Mouse (Mus musculus) kidney, adult 8-10 months (tissue): ENCODE data around the gene Fam189b.
"Not testable (repeated sequence)": the region's sequence is repeated elsewhere in the genome, so short reads cannot be mapped to it uniquely, and the experiment has no call there.

ENCODE experiments used
- DNase-seq, 2 experiments: peaks; one replicate each; pipeline ENCODE4 v3.0.0; 2022

Fam189b gene

GRCm38 (mm10) chr3:89206695-89207094 is 23.8 kb downstream of the Fam189b start:
- no peak for DNase-seq

- DNase-seq: no peak
Observed at GRCm38 (mm10) chr3:89208075-89208657, 25.2 kb downstream of the Fam189b start.

DNA sequence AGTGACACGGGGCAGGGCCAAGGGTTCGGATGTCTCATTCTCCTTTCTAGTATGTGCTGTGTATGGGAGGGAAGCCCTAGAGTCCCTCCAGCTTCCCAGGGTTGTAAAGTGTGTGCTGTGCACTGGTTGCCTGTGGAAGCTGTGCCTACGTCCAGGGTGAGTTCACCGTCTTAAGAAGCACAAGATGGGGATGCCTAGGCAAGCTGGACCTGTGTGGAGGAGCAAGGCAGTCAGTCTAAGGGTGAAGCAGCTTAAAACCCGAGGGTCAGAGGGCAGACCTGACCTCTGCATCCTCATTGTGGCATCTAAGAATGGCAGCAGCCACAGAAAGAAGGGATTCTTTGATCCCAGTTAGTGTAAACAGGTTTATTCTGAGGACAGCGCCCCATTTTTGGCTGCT is 25.8 kb downstream of the Fam189b start:
- no peak for DNase-seq

DNA sequence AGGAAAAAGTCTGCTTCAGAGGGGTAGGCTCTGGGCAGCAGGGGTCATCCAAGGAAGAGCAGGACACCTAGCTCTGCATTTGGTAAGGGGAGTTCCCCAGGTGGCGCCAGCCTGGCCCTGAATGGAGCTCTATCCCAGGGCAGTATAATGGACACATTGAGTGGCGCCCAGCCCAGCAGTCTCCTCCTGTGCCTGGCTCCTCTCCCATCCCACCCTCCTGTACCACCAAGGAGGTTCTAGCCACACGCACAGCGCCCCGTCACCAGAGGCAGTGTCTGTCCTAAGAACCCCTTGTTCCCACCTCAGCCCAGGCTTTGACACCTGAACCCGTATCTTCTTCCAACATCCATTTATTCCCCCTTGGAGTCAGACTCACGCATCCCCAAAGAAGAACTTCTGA is 26.8 kb downstream of the Fam189b start:
- no peak for DNase-seq

DNA sequence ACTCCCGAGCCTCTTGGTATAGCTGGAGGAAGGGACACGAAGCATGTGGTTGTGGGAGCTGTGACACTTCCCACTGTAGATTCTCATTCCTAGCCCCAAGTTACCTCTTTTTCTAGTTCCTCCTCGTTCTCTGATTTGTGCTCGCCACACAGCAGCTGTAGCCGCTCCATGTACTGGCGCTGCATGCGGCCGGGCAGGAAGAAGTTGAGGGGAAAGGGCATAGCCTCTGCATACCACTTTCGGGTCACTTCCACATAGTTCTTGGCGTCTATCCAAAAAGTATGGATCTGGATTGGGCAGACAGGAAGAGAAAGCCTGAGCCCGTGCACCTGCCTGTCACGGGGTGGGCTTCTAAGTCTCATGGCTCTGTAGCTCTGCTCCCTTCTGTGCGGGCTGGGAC is 27.2 kb downstream of the Fam189b start:
- DNase-seq: no peak

DNA sequence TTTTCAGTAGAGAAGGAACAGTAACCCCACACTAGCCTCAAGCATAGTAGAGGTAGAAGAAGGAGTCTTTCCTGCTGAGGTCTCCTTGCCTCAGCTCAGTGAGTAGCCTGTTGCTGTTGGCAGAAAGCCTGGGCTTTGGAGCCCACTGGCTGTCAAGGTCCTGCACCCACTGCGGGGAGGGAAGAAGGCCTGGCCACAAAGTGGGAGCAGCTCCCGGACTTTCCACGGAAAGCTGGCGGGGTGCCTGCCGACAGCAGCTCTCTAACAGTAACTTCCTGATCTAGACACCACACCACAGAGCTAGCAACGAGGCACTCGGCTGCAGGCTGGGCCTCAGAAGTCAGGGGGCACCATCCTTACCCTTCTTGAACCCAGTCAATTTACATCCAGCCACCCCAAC is 27.8 kb downstream of the Fam189b start:
- peak in 1 of 2 experiments; percentile 41 for DNase-seq

DNA sequence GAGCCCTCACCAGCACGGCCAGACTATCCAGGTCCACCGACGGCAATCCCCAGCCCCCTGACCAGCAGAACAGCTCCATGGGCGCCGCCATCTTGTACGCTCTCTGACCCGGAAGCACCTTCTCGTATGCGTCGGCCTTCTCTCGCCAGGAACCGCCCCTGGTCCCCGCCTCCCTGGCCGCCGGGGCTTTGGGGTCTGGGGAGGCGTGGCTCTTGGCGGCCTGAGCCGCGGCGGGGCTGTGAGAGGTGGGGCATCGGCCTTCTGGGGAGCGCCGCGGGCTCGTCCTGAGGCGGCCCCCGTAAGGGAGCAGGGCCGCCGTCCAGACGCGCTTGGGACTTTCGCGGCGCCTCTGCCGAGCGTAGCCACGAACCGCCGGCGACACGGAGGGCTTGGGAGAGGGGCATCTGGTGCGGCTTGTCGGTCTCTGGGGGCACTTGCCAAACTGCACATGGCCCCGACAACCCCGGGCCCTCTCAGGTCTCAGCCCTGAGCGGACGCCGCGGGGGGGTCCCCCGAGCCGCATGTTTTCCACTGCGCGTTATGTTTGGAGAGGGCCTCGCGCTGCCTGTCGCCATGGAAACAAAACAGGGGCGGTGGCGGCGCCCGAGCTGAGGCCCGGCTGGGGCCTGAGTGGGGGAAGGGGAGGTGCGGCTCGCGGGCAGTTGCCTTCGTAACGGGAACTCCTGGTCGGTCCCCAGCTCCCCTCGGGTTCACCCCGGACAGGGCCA is 31.0 kb downstream of the Fam189b start:
- peak; percentile 90 to 91 for DNase-seq

DNA sequence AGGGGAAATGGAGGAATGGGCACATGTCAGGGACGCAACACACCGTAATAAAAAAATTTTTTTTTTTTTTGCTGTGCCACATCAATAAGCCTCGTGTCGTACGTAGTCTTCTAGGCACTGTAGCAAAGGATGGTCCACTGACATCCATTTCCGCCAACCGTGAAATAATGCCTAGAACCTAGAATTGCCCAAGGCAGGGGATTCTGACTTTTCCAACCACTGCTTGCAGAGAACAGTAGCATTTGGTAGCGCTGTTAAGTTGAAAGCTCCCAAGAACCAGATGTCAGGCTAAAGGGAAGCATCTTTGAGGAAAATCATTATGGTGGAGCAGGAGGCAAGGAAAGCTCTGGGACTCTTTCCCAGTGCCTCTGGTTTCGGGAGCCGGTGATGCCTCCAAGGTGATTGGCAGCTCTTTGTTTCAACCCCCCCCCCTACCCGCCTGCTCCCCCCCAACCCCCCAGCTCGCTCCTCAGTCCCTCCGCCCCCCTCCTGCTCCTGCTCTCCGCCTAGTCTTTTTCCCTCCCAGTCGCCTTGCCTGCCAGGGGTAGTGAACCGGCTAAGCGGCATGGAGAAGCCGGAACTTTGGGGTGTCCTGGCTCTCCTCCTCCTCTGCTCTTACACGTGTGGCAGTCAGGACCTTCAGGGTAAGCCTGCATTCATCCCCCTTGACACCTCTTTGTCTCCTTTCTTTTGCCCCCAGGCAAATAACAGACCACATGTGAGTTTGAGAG is 31.9 kb downstream of the Fam189b start, which contains the start of gene Thbs3:
Thbs3 (plus strand) TSS at position 500 of the 731 bp plus-strand sequence.
- DNase-seq: no peak

DNA sequence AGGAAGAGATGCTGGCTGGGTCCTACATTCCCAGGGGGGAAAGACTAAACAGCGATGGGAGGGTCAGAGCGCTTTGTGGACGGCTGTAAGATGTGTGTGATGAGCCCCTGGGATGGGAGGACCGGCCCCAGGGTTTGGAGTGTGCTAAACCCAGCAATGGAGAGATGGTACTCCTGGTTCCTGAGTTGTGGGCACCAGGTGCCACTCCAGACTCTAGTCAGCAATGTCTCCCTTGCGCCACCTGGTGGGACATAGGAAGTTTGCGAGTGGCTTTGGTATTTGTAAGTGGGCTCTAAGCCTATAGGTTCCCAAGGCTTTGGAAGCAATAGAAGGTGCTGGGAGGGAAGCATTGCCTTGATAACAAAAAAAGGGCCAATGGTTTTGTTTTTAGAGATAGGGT is 32.9 kb downstream of the Fam189b start:
- DNase-seq: peak; percentile 74 to 88

- not testable (repeated sequence) for DNase-seq
Observed at GRCm38 (mm10) chr3:89216407-89216806, 33.5 kb downstream of the Fam189b start.

DNA sequence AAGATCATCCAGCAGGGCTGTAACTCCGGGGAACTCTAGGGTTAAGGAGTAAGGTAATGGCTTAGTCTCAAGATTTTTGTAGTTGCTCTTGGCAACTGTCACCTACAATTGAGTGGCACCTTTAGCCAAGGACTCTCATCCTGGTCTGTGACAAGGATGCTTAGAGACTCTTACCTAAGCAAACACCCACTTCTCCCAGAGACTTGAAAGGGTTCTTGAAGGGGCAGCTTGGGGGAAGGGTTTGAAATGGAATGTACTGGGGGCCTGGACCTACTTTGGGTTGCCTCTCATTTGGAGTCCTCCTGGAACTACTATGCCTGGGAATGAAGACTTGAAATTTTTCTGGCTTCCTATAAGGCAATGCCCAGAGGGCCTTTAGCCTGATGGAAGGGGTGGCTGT is 35.3 kb downstream of the Fam189b start:
- no peak for DNase-seq

GRCm38 (mm10) chr3:89219546-89219945 is 36.6 kb downstream of the Fam189b start:
- DNase-seq: no peak

GRCm38 (mm10) chr3:89221167-89221566 is 38.2 kb downstream of the Fam189b start:
- DNase-seq: no peak

GRCm38 (mm10) chr3:89224796-89225195 is 41.9 kb downstream of the Fam189b start:
- DNase-seq: no peak

GRCm38 (mm10) chr3:89225321-89225815 is 42.4 kb downstream of the Fam189b start:
- DNase-seq: no peak

- DNase-seq: no peak
Observed at GRCm38 (mm10) chr3:89225918-89226317, 43.0 kb downstream of the Fam189b start.

- no peak for DNase-seq
Observed at GRCm38 (mm10) chr3:89226361-89226760, 43.4 kb downstream of the Fam189b start.

DNA sequence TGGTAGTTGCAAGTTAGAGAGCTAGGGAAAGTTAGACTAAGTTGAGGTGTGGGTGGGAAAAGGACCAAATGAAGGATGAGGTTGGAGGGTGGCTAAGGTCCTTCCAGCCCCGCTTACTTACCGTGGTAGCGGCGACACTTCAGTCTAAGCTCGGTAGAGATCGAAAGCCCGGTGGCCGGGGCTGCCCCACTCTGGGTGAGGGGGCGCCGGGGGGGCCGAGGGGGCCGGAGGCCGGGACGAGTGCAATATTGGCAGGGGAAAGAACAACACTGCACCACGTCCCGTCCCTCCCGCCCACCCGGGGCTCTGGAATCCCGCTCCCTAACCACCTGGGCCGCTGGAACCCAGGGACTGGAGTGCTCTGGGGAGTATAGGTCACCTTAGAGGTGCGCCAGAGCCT is 44.0 kb downstream of the Fam189b start, which contains the start of gene Mtx1:
Mtx1 (minus strand) TSS at position 189 of the 400 bp plus-strand sequence.
- no peak for DNase-seq

- DNase-seq: peak; percentile 87
Observed at GRCm38 (mm10) chr3:89227307-89228179, 44.6 kb downstream of the Fam189b start.

GRCm38 (mm10) chr3:89228180-89228549 is 45.2 kb downstream of the Fam189b start:
- DNase-seq: peak; percentile 87 to 94

DNA sequence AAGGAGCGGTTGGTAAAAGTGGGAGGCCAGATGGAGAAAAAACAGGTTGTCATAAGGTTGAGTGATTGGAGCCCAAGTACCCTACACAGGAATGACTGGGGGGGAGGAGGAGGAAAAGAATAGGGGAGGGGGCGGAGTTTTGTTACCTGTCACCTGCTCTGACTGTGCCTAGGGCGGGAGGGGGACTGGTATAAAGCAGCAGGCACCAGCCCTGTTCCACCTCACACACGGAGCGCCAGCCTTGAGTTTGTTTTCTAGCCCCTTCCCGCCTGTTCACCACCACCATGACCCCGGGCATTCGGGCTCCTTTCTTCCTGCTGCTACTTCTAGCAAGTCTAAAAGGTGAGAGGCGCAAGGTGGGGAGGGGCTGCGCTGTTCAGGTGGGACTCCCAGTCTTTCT is 45.9 kb downstream of the Fam189b start, which contains the start of gene Muc1:
Muc1 (plus strand) TSS at position 222 of the 400 bp plus-strand sequence.
- DNase-seq: peak; percentile 41 to 45

DNA sequence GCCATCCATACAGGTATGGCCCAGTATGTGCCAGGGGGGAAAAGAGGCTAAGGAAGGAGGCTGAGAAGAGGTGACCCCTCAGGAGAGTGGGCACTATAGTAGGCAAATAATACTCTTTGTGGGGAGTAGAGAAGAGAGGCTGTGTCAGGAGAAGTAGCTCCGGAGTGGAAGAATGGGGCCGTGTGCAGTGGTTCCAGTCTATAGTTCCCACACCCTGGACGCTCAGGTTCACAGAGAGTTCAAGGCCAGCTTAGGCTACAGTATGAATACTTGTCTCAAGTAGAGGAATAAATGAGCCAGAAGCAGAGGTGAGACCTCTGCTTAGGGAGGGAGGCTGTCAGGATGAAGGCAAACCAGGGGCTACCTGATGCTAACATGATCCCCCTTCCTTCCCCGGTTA is 46.3 kb downstream of the Fam189b start:
- DNase-seq: no peak

DNA sequence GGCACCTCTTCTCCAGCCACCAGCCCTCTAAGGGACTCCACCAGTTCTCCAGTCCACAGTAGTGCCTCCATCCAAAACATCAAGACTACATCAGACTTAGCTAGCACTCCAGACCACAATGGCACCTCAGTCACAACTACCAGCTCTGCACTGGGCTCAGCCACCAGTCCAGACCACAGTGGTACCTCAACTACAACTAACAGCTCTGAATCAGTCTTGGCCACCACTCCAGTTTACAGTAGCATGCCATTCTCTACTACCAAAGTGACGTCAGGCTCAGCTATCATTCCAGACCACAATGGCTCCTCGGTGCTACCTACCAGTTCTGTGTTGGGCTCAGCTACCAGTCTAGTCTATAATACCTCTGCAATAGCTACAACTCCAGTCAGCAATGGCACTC is 47.6 kb downstream of the Fam189b start:
- DNase-seq: no peak
